Mouse (Mus musculus) testis, adult 10 weeks (tissue): ENCODE results near the gene Adcy1. TPM values are rescaled to one million over a fixed set of nuclear protein-coding genes. Genes with fewer than 3 reads are reported as not detected.

Experiments used
- polyA plus RNA-seq: library from polyadenylated mRNA; stranded (reverse); fragments of 350-450 nt; fragmentation: Illumina TruSeq; extraction: RNeasy Lipid Tissue Mini Kit (QIAGEN cat#74804); gene quantifications from one replicate; pipeline ENCODE4 v1.2.3, GENCODE M21; 2014; ENCODE audit warnings: low read depth, low replicate concordance

Gene Adcy1
- polyA plus RNA-seq: 0.20 TPM

GRCm38 (mm10) chr11:7063001-7063584 lies at the start of gene Adcy1:
TSS of gene Adcy1 (plus strand) at chr11:7063489.

GRCm38 (mm10) chr11:7188469-7188868 lies 125.2 kb downstream of the Adcy1 start, which contains the start of gene Gm11985:
TSS of gene Gm11985 (minus strand) at chr11:7188569.

GRCm38 (mm10) chr11:7197491-7197941 lies 134.2 kb downstream of the Adcy1 start, which contains the start of gene Igfbp1:
TSS of gene Igfbp1 (plus strand) at chr11:7197782.

GRCm38 (mm10) chr11:7213501-7214341 lies 150.4 kb downstream of the Adcy1 start, which contains the start of gene Igfbp3:
TSS of gene Igfbp3 (minus strand) at chr11:7213923.

Other genes starting within 250 kb of the Adcy1 start
- gene Gm11983, start 225.8 kb upstream of the Adcy1 start, polyA plus RNA-seq: not detected
- gene Gm11985, start 125.1 kb downstream of the Adcy1 start, polyA plus RNA-seq: not detected
- 0.14 TPM for gene Igfbp1, start 134.3 kb downstream of the Adcy1 start, polyA plus RNA-seq
- gene Igfbp3, start 150.4 kb downstream of the Adcy1 start, polyA plus RNA-seq: 2.2 TPM